Mouse (Mus musculus) layer of hippocampus, adult 18-20 months (tissue): ENCODE results near the gene Plekha5. TPM values are rescaled to one million over a fixed set of nuclear protein-coding genes. Genes with fewer than 3 reads are reported as not detected.
A peak's percentile ranks its signal among the peaks of the same experiment; 100 is the strongest.
"Not testable (repeated sequence)": the region's sequence is repeated elsewhere in the genome, so short reads cannot be mapped to it uniquely, and the experiment has no call there.

ENCODE experiments used
- DNase-seq, 2 experiments: peaks; one replicate each; pipeline ENCODE4 v3.0.0; 2022; ENCODE audit warnings: low spot score in 2 of 2
- total RNA-seq, 2 experiments: library from RNA; stranded (reverse); gene quantifications; 2 replicates each; pipeline ENCODE4 v1.2.3; 2021

Plekha5 gene
- total RNA-seq, 2 experiments from 2014 or later: 99.4 to 104 TPM

DNA sequence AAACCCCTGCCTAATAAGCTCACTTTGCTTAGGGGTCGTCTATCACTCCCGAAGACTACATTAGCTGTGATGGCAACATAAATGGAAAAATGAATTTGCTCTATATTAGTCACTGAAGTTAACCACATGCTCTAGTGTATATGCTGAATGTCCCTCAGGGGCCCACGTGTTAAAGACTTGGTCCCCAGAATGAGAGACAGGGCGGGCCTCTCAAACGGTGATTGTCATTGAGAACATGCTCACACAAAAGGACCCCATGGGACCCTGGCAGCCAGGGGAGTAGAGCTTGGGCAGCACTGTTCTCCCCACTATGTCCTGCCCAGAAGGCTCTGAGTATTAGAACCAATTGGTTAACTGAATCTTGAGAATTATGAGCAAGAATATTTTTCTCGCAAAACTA, 97.1 kb downstream of the Plekha5 start:
- no peak for DNase-seq

DNA sequence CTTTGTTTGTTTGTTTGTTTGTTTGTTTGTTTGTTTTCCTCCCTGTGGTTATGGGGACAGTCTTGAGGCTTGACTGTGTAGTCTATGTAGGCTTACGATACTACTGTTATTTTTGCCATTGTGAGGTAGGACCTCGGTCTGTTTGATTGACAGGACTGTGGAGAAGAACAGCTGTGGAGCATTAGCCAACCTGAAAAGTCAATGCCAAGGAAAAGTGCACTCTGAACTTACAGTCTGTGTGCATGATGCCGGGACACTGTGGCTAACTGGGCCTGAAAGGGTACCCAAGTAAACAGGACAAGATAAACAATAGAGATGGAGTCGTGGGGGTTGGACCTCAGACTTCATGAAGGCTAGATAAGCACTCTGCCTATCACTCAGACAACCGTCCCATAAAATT, 98.0 kb downstream of the Plekha5 start:
- no peak for DNase-seq

- DNase-seq: no peak
Observed at GRCm38 (mm10) chr6:140523600-140523999, 99.7 kb downstream of the Plekha5 start.

GRCm38 (mm10) chr6:140528414-140528813, 104.6 kb downstream of the Plekha5 start:
- no peak for DNase-seq

DNA sequence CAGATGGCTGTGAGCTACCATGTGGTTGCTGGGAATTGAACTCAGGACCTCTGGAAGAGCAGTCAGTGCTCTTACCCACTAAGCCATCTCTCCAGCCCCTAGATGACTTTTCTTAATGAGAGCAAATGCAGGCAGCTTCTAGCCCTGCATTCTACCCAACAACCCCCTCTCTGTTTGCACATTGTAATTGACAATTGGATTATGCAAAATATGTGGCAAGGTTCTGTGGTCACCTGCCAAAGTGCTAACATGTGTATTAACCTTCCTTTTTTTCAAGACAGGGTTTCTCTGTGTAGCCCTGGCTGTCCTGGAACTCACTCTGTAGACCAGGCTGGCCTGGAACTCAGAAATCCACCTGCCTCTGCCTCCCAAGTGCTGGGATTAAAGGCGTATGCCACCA, 109.0 kb downstream of the Plekha5 start:
- DNase-seq: not testable (repeated sequence)

- DNase-seq: no peak
Observed at GRCm38 (mm10) chr6:140533606-140534005, 109.8 kb downstream of the Plekha5 start.

- DNase-seq: no peak
Observed at GRCm38 (mm10) chr6:140535504-140535903, 111.7 kb downstream of the Plekha5 start.

DNA sequence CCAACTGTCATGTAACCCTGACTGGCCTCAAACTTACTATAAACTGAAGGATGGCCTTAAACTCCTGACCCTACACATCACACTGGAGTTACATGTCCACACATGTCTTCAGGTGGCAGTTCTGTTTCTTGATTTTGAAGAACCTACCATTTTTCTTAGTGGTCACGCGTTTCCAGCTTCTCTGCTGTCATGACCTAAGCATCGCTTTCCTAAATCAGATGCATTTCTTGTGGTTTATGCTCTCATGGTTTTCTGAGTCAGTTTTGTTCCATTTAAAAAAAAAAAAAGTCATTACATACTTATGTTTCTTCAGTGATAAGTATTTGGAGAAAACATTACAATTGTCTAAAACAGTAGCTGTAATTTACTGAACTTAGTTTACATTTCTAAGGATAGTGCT, 118.1 kb downstream of the Plekha5 start:
- DNase-seq: no peak

DNA sequence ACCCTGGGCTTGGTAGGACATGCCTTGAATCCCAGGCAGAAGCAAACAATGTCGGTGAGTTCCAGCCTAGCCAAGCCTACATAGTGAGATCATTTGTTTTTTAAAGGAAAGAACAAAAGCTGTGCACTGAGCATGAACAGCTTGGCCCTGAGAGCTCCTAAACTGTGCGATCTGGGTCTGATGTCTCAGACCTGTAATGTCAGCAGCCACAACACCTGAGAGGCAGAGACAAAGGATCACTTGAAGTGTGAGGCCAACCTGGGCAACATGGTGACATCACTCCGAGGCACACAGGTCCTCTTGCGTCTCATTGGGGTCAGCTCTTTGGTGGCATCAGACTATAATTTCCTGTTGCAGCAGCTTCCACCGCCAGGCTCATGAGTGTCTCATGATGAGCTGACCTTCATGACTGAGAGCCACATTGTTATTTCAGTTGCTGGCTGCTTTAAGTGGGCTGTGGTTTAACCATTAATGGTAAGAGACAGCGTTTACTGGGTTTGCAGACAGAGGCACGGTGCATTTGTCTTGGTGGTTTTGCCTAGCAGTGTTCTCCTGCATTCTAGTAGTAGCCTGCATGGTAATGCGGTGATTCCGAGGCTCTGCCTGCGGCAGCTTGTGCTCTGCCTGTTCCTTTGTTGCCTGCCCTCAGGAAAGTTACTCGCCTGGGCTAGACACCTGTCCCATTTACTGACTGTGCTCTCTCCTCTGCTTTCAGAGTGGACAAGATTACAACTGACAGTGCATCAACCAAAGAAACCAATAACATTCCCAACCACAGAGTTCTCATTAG, 119.3 kb downstream of the Plekha5 start:
- no peak for DNase-seq

DNA sequence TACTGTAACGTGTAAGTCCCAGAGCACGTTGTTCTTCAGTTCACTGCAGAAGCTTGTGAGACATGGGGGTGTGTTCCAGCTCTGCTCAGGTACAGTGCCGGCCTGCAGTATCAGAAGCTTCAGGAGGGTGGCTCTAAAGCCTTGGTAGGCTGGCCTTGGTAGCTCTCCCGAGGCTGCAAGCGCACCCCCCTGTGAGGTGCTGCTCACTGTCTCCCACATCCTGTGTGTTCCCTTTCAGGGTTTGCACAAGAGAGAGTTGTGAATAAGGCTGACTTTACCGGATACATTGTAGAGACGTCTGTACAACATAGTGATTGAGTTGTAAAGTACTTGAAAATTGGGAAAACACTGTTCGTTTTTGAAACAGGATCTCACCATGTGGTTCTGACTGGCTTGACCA, 122.2 kb downstream of the Plekha5 start:
- no peak for DNase-seq

DNA sequence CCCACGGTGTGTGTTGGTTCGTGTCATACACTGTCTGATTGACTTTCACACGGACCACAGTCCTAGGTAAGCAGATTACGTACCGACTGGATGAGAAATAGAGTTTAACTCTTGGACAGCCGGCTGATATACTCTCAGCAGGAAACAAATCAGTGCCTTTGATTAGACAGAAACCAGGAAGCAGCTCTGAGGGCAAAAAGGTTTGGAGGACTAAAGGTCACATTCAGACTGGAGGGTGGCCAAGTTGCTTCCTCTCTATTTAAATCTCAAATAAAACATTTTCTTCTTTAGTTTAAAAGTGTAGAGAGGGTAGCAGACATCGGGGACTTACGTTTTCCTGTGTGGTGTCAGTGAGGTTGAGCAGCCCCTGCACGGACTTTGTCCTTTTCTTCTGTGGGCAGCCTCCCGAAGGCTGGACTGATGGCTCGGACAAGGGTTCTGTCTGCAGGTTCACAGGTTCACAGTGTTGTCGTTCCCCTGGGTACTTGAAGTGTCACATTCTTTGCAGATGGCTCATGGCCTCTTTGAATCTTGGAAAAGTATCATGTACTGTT, 122.9 kb downstream of the Plekha5 start:
- no peak for DNase-seq

GRCm38 (mm10) chr6:140547203-140547944, 123.5 kb downstream of the Plekha5 start:
- no peak for DNase-seq

- no peak for DNase-seq
Observed at GRCm38 (mm10) chr6:140548082-140548769, 124.4 kb downstream of the Plekha5 start.

GRCm38 (mm10) chr6:140550741-140551140, 126.9 kb downstream of the Plekha5 start:
- no peak for DNase-seq

DNA sequence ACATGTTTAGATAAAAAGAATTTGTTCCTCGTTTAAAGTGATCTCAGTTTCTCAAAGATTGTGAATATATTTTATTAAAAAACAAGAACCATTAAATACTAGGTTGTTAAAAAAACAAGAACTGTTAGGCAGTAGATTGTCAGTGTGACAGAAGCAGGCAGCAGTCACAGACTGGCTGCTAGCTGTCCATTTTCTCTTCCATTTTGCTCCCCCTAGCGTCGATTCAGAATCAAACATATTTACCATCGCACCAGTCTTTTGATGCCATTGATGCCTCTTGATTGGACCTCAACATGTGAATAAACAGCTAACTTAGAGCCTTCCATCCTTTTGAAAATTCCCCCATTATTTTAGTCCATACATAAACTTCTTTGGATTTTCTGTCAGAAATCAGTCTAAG, 130.4 kb downstream of the Plekha5 start:
- DNase-seq: peak in 1 of 2 experiments; percentile 62

- no peak for DNase-seq
Observed at GRCm38 (mm10) chr6:140559411-140559810, 135.6 kb downstream of the Plekha5 start.

DNA sequence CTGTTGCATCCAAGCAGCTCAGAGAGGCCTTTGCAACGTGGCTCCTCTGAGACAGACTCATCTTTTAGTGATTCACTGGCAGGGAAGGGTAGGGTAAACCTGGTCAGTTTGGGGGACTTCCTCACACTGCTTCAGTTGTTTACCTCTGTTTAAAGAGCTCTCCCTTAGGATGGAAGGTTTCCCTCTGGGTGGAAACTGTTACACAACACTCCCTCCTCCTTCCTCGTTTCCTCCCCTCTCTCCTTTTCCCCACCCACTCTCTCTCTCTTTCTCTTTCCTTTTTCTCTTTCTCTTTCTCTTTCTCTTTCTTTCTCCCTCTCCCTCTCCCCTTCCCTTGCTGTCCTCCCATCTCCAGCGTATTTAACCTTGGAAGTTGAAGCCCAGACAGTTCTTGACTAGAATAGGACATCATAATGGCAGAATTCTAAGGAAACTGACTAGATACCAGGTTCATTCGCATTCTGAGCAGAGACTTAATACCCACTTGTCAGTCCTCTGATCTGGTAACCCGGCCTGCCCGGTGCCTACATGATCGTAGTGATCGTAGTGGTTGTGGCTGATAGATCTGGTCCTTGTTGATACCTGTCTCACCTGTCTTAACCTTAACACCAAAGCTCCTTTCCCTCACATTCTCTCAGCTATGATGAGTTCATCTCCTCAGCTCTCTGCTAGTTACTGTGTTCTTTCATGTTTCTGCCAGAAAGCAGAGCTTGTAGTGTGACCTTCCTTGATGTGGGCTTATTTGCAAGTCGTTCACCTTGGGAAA, 137.5 kb downstream of the Plekha5 start:
- no peak for DNase-seq

GRCm38 (mm10) chr6:140561917-140562590, 138.2 kb downstream of the Plekha5 start:
- DNase-seq: no peak

- DNase-seq: no peak
Observed at GRCm38 (mm10) chr6:140567199-140567598, 143.3 kb downstream of the Plekha5 start.

DNA sequence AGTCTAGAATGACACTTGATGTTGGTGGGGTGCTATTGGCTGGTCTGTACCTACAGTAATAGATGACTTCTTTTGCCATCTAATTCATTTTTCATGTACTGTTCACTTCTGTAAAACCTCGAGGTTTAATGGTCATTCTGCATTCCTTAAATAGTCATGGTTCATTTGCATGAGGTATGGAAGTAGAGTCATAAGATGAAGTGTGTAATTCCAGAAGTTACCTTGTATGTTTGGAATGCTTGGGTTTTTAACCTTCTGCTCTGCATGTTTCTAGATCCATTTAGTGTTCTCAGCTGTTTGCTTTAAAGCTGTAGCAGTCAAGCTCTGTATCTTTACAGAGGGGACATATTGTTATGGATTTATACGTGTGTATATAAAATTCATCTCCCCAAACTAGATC, 144.0 kb downstream of the Plekha5 start:
- no peak for DNase-seq
